Mouse (Mus musculus): ENCODE results near the gene Dcps. TPM values are rescaled to one million over a fixed set of nuclear protein-coding genes. Genes with fewer than 3 reads are reported as not detected.

Gene Dcps
- 21.2 and 27.6 TPM in 2 replicates for polyA plus RNA-seq (2012; rRNA removed)

GRCm38 (mm10) chr9:35175251-35176123, at the start of gene Dcps:
TSS of gene Dcps (minus strand) at chr9:35176061.

GRCm38 (mm10) chr9:35210542-35211474, 34.9 kb upstream of the Dcps start, which contains the start of gene Foxred1:
TSS of gene Foxred1 (minus strand) at chr9:35211055.

GRCm38 (mm10) chr9:35199772-35200471, 24.1 kb upstream of the Dcps start, which contains the start of the genes Srpr and Tirap:
TSS of gene Srpr (plus strand) at chr9:35200175.
TSS of gene Tirap (minus strand) at chr9:35200291.

DNA sequence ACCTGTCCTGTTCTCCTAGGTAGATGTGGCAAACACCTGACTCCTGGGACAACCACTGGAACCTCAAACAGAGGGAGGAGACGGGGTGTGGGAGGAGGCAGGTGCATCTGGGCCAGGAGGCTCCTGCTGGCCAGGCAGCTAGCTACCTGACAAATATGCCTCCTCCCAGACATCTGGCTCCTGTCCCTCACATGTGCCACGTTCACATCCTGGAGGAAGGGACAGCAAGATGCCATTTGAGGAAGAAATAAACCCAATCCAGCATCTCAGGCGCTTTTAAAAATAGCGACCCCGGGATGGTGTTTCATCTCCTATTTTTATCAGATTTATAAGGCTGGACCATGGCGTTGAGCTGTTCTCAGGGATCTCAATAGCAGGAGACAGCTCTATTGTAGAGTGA, 56.7 kb downstream of the Dcps start, which contains the start of gene St3gal4:
TSS of gene St3gal4 (minus strand) at position 101 of the 400 bp plus-strand sequence.

Other genes with a start within 250 kb of the Dcps start
- 33.7 and 47.4 TPM in 2 replicates for gene St3gal4, start 56.8 kb downstream of the Dcps start, polyA plus RNA-seq (2012; rRNA removed)
- gene Srpr, start 24.1 kb upstream of the Dcps start, polyA plus RNA-seq (2012; rRNA removed), result 61.5 and 66.2 TPM in 2 replicates
- 23.0 and 28.3 TPM in 2 replicates for gene Tirap, start 24.2 kb upstream of the Dcps start, polyA plus RNA-seq (2012; rRNA removed)
- gene Foxred1, start 35.0 kb upstream of the Dcps start, polyA plus RNA-seq (2012; rRNA removed), result 11.8 and 19.4 TPM in 2 replicates
- 10.1 and 12.5 TPM in 2 replicates for gene Fam118b, start 91.7 kb upstream of the Dcps start, polyA plus RNA-seq (2012; rRNA removed)
- gene Rpusd4, start 91.8 kb upstream of the Dcps start, polyA plus RNA-seq (2012; rRNA removed), result 8.0 and 9.2 TPM in 2 replicates
- 5.5 and 5.8 TPM in 2 replicates for gene Cdon, start 245.1 kb upstream of the Dcps start, polyA plus RNA-seq (2012; rRNA removed)

Data from colon, adult 2 months (tissue).